Mouse (Mus musculus): ENCODE results near the gene Palld. TPM values are rescaled to one million over a fixed set of nuclear protein-coding genes. Genes with fewer than 3 reads are reported as not detected.

Palld gene
- polyA plus RNA-seq (2017; shearing (Covaris generic)) = under 1 TPM; 0.24 to 0.33 TPM

- no peak for ATAC-seq
Observed at GRCm38 (mm10) chr8:61902521-61902920, at the start of gene Palld. Gene Palld (minus strand): TSS chr8:61902690.

DNA sequence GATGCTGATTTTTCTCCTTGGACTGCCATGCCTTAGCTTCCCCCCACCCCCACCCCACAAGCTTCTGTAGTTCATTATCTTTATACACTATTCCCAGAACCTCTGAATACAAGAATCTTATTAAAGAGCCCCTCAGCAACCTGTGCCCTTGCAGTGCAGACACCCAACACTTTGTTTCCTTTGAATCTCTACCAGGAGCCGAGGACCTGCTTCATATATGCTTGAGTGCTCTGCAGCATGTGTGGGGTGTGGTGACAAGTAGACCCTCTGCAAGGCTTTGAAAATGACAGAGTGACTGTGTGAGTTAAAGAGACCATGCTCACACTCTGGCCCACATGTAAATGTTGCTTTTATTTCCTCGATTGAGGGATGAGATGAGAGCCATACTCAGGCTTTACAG lies 35.1 kb upstream of the Palld start:
- no peak for ATAC-seq

- ATAC-seq = no peak
Observed at GRCm38 (mm10) chr8:61933243-61933642, 30.8 kb upstream of the Palld start.

GRCm38 (mm10) chr8:61927777-61928494 lies 25.4 kb upstream of the Palld start, which contains the start of gene Ddx60:
Gene Ddx60 (plus strand): TSS chr8:61928087.
- ATAC-seq = peak; percentile 93

DNA sequence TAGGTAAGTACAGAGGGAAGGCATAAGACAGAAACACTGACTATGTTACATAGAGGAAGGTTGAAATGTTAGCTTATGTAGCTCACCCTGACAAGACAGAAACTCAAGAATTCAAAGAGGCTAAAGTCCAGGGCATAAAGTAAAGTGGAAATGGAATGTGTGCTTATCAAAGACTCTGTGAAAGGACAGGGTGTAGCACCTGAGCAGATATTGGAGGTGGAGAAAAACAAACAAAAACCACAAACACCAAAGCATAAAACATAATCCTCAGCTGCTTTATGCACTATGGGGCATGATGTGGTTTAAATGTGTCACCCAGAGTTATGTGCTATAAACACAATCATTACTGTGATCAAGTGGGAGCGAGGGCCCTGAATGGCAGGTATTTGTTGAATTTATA lies 22.0 kb upstream of the Palld start:
- no peak for ATAC-seq

DNA sequence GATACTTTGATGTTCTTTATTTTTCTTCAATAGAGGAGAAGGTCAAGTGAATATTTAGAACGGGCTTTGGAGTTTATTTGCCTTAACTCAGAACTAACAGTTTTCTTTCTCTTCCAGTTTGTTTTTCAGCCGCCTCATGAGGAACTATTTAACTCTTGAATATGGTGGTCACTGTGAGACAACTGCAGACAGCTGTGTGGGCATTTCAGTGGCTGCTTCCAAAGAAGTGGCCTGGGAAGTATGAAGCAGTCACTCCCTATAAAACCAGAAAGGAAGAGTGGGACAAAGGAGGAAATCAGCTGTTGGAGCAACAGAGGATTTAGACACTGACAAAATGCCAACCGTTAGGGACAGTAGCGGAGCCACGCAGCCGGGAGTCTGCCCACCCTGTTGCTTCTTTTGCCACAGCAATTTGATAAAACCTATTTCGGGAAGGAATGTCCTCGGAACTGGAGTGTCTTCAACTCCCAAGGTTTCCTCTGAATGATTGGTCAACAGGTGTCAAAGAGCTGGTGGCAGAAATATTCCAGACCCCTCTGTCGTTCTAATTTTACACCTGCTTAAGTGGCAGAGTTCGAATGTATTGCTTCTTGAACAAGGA lies 19.1 kb upstream of the Palld start:
- ATAC-seq = no peak

GRCm38 (mm10) chr8:61920389-61920788 lies 17.9 kb upstream of the Palld start:
- no peak for ATAC-seq

DNA sequence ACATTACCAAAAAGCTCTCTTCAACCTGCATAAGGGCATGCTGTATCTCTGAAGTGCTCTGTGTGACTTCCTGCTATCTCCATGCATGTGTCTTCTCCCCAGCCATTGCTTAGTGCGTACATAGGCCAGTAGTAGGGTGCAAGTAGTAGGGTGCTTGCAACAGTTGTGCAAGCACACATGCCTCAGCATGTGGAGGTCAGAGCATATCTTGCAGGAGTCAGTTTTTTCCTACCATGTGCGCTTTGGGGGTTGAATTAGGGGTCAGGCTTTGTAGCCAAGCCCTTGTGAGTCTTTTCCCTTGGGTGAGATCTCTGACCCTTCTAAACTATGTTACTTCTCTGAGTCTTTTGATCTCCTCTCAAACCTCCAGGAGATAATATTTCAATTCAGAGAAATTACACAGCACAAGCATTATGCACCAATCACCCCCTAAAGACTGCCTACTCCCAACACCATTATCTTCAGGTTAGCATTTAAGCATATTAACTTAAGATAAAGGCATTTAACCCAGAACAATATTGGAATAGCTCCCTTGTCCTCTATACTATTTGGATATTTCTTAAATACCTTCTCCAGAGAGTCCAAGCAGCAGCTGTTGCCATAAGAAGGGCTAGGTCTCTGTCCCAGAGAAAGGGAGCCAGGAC lies 16.8 kb upstream of the Palld start:
- ATAC-seq = no peak

- ATAC-seq = no peak
Observed at GRCm38 (mm10) chr8:61917287-61917686, 14.8 kb upstream of the Palld start.

GRCm38 (mm10) chr8:61913957-61914356 lies 11.5 kb upstream of the Palld start:
- no peak for ATAC-seq

- no peak for ATAC-seq
Observed at GRCm38 (mm10) chr8:61912817-61913216, 10.3 kb upstream of the Palld start.

- no peak for ATAC-seq
Observed at GRCm38 (mm10) chr8:61909313-61909712, 6.8 kb upstream of the Palld start.

GRCm38 (mm10) chr8:61908303-61909215 lies 6.1 kb upstream of the Palld start:
- no peak for ATAC-seq

GRCm38 (mm10) chr8:61901028-61901717 lies 1.3 kb downstream of the Palld start:
- ATAC-seq = no peak

DNA sequence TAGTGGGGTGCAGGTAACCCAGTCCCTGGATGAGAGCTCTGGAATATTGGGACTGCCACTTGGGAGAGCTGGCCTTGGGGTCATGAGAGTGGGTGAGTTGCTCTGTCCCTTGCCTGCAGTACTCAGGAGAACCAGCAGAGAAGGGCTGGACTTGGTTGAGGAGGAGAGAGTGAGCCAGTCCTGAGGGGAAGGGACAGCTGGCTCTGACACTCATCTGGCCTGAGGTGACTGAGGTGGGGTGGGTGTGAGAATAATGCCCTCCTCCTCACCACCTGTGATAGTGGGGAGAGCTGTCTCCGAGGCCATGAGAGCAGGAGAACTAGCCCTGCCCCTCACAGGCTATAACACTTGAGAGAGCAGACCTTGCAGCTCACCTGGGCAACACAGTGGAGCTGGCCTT lies 5.1 kb downstream of the Palld start:
- ATAC-seq = no peak

GRCm38 (mm10) chr8:61896742-61897141 lies 5.7 kb downstream of the Palld start:
- ATAC-seq = no peak

- no peak for ATAC-seq
Observed at GRCm38 (mm10) chr8:61894062-61894461, 8.4 kb downstream of the Palld start.

GRCm38 (mm10) chr8:61877607-61878006 lies 24.9 kb downstream of the Palld start:
- no peak for ATAC-seq

GRCm38 (mm10) chr8:61875290-61875689 lies 27.2 kb downstream of the Palld start:
- no peak for ATAC-seq

GRCm38 (mm10) chr8:61873994-61874393 lies 28.5 kb downstream of the Palld start:
- ATAC-seq = no peak

- no peak for ATAC-seq
Observed at GRCm38 (mm10) chr8:61868481-61868880, 34.0 kb downstream of the Palld start.

GRCm38 (mm10) chr8:61866920-61867319 lies 35.6 kb downstream of the Palld start:
- ATAC-seq = no peak
